Mouse (Mus musculus) mouse trophoblast stem cell (cell line): ENCODE results near the gene Rps29.
"Not testable (repeated sequence)": the region's sequence is repeated elsewhere in the genome, so short reads cannot be mapped to it uniquely, and the experiment has no call there.

Experiments
- in situ Hi-C, 2 experiments: fragments of 300-500 bp; cut with MseI, MboI; formaldehyde crosslinking; loops; 2 replicates in 1 of 2; 3 replicates in 1 of 2; pipeline ENCODE4 v1.15.1; 2025

Rps29 gene

GRCm38 (mm10) chr12:69158765-69159577, at the start of gene Rps29:
Rps29 (minus strand) TSS chr12:69159186.
- in situ Hi-C loops = not testable (repeated sequence)

- in situ Hi-C loops = no loop called here
Observed at GRCm38 (mm10) chr12:69208520-69208919, 49.5 kb upstream of the Rps29 start.

DNA sequence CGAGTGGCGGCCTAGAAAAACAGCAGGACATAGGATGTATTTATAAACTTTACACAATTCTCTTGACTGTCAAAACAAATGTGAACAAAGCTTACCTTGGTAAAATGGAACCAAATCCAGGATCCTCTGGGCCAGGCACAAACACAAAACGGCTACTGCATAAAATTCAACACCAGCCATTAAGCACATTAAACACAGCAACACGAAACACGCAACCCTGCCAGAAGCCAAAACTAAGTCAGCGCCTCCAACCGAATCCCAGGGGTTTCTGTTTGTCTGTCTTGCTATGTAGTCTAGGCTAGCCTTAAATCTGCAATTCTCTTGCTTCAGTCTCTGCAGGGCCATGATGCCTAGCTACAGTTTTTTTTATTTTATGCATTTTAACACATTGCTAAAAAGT, 48.9 kb upstream of the Rps29 start:
- in situ Hi-C loops = no loop called here

DNA sequence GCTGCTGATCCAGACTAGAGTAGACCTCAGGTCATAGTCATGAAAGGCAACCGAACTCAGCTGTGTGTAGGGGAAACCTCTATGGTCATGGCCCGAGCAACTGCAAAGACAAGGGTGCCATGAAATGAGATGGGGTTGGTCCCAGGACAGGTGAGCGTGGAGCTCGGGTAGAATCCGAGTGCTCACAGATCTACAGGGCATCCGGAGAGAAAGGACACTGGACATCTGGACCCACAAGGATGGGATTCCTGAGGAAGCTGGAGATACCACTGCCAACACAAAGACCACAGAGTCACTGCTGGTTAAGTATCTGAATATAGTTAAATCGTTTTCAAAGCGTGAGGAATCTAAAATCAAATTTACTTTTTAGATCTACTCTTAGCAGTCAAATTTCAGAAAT, 48.4 kb upstream of the Rps29 start:
- in situ Hi-C loops = no loop called here

DNA sequence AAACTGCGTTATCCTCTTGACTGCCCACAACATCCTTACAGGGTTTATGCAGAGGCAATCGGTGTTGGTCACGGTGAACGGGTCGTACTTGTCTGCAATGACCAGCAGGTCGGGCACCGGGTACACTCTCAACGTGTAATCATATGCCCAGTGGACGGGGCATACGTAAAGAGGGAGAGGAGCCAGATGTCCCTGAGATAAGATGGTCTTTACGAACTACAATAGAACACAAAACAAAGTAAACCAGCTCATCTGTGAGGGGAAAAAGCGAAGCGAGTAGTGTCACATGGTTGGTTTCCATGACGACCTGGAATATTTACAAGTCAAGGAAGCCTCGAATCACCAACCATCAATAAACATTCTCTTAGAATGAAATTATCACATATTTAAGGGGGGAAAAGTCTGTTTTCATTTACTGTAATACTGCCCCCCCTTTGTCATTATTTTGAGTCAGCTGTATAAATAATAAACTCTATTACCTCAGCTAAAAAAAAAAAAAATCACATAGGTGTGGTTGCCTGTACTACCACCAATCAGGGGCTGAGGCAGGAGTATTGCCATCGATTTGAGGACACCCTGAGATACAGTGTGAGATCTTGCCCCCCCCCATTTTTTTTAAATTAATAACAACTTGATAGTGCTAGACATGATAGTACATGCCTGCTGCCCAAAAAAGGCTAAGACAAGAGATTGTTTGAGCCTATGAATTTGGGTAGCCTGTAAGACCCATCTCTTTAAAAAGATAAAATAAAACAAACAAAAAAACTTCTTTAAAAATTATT, 45.3 kb upstream of the Rps29 start, which contains the start of gene Gm49384:
Gm49384 (minus strand) TSS at position 216 of the 782 bp plus-strand sequence.
- in situ Hi-C loops = no loop called here

DNA sequence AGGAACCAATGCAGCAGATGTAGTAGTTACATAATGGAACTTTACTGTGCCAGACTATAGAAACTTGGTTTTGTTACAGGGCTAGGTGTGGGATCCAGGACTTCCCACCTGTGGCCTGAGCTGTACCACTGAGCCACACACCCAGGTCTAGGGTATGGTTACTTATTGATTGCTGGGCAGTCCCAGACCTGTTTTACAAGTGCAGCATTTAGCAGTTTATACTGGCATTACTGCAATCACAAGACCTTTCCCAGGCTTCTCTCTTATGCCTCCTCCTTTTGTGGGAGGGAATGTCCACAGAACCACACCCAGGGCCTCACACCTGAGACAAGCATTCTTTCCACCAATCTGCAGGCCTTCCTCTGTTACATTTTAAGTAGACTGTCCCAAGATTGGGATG, 40.0 kb upstream of the Rps29 start:
- in situ Hi-C loops = no loop called here

DNA sequence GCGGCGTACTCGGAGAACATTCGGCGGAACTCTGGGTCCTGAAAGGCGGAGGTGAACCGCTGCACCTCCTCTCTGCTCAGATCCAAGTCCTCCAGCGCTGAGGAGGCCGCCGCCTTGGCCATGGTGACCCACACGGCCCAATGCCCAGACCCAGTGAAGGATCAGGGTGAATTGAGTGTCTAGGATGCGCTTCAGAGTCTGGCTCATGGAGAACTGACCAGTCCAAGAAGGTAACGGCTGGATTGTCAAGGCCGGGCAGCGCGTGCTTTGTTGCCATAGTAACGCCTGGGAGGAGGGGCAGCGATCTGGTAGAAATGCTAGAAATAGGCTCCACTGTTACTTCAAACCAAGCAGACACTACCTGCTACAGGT, 39.2 kb upstream of the Rps29 start, which contains the start of gene Dnaaf2:
Dnaaf2 (minus strand) TSS at position 266 of the 372 bp plus-strand sequence.
- in situ Hi-C loops = no loop called here

GRCm38 (mm10) chr12:69197378-69198163, 38.6 kb upstream of the Rps29 start:
- in situ Hi-C loops = no loop called here

DNA sequence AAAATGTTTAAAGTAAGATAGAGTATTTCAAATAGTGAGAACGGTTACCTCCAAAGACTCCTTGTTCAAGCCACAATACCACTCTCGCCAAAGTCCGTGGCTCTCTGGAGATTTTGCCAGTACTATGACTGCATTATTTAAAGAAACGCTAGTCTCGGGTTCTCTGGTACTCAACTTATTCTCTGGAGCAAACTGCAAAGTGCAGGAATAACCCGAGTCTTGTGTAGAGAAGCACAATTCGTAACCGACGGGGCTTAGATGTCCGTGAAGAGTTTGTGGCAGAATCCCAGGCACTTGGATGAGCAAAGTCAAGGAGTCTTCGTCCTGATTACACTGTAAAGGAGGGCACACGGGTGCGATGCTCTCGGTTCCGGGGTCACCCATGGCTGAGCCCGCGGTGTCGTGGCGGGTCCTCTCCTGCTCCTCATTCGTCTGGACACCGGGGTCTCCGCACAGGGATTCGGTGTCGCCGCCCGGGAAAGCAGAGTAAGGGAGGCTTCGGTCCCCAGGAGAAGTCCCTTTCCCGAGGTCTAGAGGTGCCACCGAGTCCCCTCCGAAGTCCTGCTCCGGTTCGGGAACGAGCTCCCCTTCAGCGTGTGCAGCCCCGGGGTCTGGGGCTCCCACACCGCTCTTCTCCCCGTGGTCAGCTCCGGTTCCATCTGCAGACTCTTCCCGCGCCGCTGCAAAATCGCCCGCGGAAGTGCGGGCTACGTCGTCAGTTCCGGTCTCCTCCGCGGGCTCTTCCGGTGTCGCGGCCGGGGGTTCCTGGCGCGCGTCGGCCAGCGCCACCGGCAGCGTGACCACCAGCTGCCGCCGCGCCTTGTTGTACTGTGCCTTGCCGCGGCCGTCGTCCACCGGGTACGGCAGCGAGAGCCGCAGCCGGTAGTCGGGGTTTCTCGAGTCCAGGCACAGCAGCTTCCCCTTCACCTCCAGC, 37.7 kb upstream of the Rps29 start, which contains the start of gene Gm49383:
Gm49383 (minus strand) TSS at position 661 of the 934 bp plus-strand sequence.
- in situ Hi-C loops = no loop called here

DNA sequence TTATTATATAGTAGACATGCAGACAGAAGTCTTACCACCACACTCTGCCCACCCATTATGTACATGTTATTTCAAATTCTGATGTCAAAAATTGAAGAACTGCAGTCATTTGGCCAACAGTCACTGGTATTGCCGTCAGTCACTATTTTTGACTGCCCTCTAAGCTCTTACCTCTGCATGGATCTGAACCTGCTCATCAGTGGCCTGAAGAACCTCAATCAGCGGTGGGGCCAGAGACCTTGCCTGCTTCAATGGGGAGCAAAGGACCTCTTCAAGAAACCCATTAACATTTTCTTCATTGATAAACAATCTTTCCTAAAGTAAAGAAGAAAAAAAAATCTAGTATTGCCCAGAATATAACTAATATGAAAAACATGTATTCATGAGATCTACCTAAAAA, 33.7 kb upstream of the Rps29 start:
- in situ Hi-C loops = no loop called here

DNA sequence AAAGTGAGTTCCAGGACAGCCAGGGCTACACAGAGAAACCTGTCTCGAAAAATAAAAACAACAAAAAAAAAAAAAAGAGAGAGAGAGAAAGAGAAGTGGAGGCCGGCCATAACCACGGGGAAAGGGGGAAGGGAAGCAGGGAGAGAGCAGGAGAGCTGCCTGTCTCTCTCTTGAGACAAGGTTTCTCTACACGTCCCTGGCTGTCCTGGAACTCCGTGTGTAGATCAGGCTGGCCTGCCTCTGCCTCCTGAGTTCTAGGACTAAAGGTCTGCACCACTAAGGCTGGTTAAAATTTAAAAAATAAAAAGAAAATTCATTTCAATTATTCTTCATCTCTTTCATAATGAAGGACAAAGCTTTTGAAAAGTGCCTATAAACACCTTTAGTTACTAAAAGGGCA, 32.4 kb upstream of the Rps29 start:
- in situ Hi-C loops = no loop called here

DNA sequence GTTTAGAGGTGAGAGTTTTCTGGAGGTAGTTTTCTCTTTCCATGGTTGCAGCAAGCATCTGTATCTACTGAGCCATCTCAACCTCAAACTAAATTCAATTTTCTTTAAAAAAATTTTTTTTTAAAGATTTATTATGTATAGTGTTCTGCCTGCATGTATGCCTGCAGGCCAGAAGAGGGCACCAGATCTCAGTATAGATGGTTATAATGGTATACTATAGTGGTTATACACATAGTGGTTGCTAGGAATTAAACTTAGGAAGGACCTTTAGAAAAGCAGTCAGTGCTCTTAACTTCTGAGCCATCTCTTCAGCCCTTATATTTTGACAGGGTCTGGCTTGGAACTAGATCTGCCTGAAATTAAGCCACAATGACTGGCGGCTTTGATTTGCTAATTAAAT, 31.5 kb upstream of the Rps29 start:
- in situ Hi-C loops = no loop called here

DNA sequence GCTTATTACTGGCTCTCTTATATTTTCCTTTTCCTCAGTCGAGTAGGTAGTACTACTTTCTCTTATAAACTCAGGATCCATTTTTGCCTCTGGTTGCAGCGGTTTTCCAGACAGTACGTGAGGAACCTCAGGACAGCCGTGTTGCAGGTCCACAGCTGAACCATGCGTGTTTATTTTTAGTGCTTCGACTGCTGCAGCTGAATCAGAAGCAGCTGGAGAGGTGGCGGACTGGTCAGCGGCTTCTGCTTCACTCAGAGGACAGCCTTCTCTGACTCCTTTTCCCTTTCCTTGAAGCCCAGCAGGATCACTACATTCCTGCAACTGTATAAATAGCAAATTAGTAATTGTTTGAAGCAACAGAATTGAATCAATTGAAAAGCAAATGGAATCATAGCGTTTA, 31.1 kb upstream of the Rps29 start:
- in situ Hi-C loops = no loop called here

GRCm38 (mm10) chr12:69186811-69187471, 28.0 kb upstream of the Rps29 start:
- in situ Hi-C loops = no loop called here

GRCm38 (mm10) chr12:69185371-69185770, 26.4 kb upstream of the Rps29 start:
- in situ Hi-C loops = no loop called here

DNA sequence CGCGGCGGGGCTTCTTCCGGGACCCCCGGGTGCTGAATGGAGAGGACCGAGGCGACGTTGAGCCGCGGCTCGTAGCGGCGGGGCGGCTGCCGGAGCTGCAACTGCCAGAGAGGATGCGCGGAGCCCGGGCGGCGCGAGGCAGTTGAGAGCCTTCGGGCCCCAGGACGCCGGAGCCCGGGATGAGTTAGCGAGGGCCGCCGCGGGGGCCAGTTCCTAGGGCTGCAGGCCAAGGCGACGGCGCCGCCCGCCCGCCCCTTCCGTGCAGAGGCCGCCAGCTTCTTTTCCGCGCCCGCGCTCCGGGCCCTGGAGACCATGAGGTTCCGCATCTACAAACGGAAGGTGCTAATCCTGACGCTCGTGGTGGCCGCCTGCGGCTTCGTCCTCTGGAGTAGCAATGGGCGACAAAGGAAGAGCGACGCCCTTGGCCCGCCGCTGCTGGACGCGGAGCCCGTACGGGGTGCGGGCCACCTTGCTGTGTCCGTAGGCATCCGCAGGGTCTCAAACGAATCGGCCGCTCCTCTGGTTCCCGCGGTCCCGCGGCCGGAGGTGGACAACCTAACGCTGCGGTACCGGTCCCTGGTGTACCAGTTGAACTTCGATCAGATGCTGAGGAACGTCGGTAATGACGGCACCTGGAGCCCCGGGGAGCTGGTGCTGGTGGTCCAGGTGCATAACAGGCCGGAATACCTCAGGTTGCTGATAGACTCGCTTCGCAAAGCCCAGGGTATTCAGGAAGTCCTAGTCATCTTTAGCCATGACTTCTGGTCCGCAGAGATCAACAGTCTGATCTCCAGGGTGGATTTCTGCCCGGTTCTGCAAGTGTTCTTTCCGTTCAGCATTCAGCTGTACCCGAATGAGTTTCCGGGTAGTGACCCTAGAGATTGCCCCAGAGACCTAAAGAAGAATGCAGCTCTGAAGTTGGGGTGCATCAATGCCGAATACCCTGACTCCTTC, 25.6 kb upstream of the Rps29 start:
- in situ Hi-C loops = no loop called here

- in situ Hi-C loops = no loop called here
Observed at GRCm38 (mm10) chr12:69183583-69184308, 24.8 kb upstream of the Rps29 start, which contains the start of the genes Rpl36al and Mgat2. Rpl36al (minus strand) TSS chr12:69184083. Mgat2 (plus strand) TSS chr12:69184157.

- in situ Hi-C loops = no loop called here
Observed at GRCm38 (mm10) chr12:69181800-69182199, 22.8 kb upstream of the Rps29 start.
